Mouse (Mus musculus) adrenal gland, postnatal 14 days (tissue): Measurements from ENCODE around the gene Ric3. TPM values are rescaled to one million over a fixed set of nuclear protein-coding genes. Genes with fewer than 3 reads are reported as not detected.

Source experiments
- DNase-seq: peaks from one replicate; pipeline ENCODE4 v3.0.0; 2021; ENCODE audit warnings: mixed read lengths
- total RNA-seq: library from RNA; stranded (reverse); gene quantifications from 2 replicates; pipeline ENCODE4 v1.2.3, GENCODE M21; 2021

The Ric3 gene
- total RNA-seq, 1 experiment from 2014 or later: 20.2 TPM

DNA sequence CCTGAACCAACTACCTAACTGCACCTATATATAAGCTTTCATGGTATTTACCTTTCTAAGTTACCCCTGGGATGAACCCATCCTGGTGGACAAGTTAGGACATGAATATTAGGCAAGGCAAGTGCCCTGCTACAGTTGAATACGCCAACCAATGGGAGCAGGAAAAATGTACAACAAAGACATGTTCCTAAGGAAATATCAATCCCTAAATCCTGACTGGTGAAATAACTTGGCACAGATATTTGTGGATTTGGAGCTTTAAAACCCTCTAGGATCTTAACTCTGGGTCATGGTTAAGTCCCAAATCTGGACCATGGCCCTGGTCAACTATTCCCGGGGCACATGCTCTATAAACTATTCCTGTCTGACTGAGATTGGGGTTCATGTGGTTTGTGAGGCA lies 37.3 kb downstream of the Ric3 start:
- DNase-seq: no peak

DNA sequence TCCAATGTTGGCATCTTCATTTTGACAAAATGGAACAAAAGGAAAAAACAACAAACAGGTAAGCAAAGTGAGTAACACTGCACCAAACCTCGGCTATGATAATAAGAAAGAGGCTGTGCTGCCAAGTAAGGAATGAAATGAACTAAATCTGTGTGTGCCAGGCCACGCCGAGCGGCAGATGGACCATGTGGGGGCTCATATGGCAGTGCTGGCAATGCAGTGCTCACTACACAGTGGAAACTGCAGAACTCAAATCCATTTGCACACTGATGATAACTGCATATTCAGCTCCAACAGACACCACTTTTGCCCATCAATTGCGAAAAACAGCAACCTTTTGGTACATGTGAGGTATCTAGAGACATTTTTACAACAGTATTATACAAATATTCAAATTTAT lies 43.7 kb downstream of the Ric3 start:
- no peak for DNase-seq

DNA sequence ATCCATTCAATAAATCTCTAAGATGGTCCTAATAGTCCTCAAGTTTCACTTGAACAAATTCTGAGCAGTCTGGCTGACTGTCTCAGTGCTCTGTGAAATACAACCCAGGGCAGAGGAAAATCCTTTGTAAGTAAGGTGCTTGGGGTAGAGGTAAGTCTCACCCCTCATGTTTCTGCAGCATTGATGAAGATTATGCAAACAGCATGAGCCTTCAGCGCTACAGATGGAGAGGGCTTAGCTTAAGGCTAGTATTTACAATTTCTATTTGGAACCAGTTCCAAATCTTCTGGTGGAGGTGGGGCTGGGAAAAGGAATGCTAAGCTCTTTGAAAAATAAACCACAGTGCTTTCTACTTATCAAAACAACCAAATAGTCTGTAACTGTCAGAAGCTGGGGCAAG lies 44.1 kb downstream of the Ric3 start:
- DNase-seq: no peak

DNA sequence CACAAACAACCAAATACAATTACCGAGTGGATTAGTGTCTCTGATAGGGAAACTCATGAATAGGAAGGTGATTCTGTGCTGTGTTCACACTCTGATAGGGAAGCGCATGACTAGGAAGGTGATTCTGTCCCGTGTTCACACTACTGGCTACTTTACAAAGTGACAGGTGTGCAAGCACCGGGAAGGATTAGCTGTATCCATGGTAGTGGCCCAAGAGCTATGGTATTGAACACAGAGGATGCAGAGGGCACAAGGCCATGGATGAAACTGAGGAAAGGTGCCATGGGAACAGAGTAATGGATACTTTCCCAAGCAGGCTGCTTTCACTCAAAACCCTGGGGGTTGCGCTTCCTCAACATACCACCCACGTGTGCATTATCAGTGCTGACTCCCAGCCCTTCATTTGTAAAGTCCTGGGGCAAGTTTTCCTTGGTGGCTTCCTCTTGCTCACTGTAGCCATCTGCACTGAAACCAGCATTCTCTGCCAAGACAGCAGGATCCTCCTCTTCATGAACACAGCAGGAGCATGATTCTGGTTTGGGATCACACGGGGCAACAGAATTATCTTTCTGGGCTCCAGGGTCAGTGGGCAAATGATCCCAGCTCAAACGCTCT lies 44.9 kb downstream of the Ric3 start:
- no peak for DNase-seq

DNA sequence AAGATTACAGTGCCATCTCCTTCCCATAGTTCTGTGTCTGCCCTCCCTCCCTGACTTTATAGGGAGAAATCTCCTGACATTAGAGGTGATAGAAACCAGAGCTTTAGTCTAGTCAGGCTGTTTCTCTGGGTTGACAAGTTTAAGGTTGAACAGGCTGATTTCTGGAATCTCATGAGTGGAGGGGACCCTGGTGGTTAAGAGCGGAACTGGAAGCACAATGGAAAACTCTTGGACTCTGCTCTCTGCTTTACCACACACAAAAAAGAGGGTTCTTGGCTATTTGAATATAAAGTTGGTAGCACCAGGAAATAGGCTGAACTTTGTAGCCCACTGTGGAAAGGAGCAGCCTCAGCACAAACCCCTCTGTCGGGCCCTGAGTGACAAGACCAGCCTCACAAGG lies 51.1 kb downstream of the Ric3 start:
- DNase-seq: no peak

DNA sequence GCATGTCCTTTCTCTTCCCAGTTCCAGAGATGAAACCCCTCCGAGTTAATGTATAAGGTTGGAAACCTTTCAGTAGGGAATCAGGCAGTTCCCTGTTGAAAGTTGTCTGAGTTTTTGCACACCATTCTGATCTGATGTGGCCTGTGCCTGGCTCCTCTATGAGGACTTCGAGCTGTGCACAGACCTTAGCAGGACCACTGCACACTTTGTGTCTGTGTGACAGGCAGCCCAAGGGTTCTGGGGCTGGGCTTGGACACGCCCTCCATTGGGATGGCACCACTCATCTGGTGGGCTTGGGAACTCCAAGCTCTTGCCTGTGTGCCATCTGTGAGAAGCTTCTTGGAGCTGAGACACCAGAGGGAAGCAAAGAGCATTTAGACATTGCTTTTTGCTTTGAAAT lies 51.8 kb downstream of the Ric3 start:
- no peak for DNase-seq

DNA sequence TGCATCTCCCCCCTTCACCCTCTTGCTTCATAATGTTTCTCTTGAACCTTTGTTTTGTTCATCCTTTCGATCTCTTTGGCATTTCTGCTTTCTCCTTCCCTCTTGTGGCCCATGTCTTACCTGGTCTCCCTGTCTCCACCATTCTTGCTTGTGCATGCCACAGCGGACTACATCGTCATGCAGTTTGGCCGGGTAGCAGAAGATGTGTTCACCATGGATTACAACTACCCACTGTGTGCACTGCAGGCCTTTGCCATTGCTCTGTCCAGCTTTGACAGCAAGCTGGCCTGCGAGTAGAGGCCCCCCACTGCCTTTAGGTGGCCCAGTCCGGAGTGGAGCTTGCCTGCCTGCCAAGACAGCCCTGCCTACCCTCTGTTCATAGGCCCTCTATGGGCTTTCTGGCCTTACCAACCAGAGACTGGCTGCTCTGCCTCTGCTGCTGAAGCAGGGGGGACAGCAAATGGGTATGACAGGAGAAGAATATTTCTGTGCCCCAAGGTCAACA lies 53.1 kb downstream of the Ric3 start:
- no peak for DNase-seq

DNA sequence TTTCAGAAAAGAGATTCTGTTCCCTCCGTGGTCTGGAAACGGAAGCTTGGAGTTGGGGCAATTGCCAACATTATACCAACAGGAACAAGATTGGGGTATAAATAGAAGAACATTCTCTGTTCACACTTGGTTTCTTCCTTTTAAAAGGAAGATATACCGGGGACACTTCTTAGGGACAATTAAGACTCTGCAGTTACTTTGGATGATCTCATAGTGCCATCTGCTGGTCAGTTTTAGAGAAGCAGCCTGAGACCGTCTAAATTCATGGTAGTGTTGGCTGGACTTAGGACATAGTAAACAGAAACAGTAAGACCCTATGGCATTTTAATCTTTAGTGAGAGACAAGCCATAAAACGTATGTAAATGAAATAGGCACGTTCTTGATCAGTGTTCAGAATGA lies 54.9 kb downstream of the Ric3 start:
- DNase-seq: peak; percentile 65

DNA sequence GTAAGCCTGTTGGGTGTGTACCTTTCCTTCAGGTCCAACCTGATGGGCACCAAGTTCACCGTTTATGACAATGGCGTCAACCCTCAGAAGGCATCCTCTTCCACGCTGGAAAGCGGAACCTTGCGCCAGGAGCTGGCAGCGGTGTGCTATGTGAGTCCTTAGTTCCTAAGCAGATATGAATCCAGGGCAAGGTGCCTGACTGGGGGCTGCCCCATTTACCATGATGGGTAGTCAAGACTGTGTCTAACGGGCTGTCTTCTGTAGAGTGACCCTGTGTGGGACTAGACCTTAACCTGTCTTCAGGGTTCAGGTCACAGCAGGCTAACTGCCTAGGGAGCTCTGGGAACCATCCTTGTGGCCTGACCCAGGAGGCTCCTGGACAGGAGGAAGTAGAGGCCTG lies 55.4 kb downstream of the Ric3 start:
- DNase-seq: no peak

DNA sequence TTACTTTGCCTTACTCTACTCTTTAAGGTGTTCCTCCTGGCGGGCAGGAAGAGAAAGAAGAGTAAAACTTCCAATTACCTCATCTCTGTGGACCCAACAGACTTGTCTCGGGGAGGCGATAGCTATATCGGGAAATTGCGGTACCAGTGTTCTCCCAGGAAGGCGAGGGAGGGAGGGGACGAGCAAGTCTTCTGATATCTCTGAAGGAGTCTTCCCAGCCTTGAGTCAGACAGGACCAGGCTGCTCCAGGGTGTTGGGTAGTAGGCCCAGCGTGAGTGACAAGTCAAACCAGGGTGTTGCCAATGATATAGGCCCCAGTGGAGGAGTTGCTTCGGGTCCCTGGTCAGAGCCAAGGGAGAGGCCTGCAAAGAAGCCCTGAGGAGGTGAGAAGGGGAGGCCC lies 56.2 kb downstream of the Ric3 start:
- no peak for DNase-seq

DNA sequence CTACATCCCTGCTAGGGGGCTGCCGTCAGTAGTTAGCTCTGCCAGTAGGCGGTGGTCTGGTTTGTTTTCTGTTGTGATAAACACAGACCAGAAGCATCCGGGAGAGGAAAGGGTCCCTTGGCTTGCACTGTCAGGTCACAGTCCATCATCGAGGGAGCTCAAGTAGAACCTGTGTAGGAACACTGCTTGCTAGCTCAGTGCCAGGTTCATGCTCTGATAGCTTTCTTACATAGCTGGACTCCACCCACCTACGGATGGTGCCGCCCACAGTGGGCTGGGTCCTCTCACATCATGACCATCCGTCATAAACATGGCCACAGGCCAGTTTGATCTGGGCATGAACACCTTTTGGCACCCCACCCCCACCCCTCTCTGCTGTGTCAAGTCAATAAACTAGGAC lies 57.4 kb downstream of the Ric3 start:
- DNase-seq: no peak

DNA sequence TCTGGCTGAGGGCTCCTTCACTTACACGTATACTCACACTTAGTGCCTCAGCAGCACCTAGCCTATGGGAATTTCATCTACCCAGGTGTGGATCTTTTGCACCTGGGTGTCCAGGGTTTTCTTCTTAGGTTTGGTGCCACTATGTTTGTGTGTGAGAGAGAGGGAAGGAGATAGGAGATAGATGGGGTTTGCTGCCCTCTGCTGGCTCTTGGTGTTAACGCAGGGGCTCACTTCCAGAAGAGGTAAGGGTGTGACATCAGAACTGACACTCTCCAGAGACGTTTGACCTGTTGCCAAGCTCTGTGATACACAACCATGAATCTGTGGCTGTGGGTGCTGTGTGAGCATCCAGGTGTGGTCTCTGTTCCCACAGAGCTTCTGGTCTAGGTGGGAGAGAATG lies 61.7 kb downstream of the Ric3 start:
- peak; percentile 78 for DNase-seq

DNA sequence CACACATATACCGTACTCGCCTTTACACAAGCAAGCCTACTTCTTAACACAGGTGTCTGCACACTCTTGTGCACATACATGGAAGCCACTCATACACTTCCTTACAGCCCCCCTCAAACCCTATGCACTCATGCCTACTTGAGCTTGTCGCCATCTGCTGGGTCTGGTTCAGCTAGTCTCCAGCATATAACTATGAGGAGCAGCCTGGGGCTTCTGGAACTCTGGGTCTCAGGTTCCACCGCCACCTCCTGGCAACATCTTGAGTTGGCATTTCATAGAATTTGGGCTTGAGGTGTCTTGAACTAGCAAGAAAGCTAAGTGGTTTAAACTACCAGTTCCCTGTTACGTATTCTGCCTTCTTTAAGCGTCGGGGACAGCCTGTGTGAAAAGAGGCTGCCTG lies 63.9 kb downstream of the Ric3 start:
- DNase-seq: no peak

DNA sequence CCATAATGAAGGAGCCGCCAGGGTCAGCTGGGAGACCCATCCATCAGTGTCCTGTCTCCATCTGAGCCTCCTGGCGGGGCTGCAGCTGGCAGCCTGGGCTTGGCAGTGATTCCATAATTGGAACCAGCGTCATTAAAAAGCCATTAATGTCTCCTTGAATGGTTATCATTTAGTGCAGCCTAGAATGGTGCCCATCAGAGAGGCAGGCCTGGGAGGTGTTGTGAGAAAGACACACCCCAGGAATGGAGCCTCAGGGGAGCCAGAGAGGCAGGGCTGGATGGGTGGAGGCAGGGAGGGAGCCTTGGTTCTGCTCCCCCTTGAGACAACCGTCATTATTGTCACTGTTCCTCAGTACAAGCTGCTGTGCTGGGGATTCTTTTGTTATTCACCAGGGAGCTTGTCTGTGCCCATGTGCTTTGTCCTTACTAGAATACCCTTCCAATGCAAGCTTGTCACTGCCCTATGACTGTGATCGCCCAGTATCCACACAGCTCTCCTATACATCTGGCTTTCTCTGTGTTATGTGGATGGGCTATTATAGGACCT lies 66.7 kb downstream of the Ric3 start:
- peak; percentile 34 for DNase-seq

DNA sequence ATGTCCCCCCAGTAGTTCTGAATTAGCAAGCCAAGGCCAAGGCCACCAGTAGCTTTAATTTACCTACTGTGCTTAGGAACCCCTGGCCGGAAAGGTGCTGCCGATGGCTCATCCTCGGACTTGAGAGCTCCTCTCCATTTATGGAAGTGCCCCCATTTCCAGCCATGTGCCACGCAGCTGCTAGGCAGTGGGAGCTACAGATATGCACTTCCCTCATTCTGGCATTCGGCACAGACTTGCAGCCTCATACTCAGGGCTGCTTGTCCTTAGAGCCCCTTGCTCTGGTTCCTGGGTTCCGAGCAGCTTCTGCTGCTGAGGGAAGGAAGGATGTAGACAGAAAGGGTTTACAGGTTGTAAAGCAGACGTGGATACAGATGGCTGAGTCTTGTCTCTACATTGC lies 68.3 kb downstream of the Ric3 start:
- DNase-seq: no peak

DNA sequence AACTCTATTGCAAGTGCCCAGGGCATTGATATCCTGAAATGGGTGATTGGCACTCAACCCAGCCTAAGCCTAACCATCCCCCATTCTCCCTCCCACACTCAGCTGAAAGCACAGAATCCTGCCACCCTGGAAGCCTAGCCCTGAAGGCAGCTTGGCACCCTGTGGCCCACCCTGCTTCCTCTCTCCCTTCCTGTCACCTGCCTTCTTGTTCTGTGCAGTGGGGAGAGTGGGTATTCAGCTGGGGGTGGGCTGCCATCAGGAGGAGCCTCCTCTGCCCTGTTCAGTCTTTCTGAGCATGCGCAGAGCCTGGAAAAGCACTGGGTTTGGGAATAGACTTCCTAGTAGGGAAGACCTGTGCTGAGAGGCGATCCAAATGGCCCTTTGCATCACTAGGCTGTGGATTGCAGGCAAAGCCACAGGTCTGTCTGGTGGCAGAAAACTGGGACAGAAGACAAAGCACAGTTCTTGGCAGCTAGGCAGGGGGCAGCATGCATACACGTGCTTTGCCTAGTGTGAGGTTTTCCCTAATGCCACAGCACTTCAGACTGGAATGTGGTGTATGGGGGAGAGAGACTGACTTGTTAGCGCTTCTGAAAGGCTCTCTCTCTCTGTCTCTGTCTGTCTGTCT lies 70.0 kb downstream of the Ric3 start:
- no peak for DNase-seq

DNA sequence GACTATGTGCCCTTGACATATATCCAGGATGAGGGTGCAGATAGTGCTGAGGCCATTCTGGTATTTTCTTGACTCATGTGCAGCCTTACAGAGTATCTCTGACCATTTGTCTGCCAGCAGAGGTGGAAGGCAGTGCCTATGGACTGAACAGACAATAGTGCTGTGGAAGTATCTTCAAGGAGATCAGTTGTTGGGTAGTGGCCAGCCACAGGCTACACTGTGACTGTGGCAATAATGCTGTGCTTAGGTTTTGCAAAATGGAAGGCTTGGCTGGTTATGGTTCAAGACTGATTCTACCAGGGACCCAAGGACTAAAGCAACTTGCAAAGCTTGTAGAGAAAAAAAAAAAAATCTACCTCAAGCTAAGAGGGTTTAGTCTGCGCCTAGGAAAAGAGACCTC lies 70.6 kb downstream of the Ric3 start:
- no peak for DNase-seq

DNA sequence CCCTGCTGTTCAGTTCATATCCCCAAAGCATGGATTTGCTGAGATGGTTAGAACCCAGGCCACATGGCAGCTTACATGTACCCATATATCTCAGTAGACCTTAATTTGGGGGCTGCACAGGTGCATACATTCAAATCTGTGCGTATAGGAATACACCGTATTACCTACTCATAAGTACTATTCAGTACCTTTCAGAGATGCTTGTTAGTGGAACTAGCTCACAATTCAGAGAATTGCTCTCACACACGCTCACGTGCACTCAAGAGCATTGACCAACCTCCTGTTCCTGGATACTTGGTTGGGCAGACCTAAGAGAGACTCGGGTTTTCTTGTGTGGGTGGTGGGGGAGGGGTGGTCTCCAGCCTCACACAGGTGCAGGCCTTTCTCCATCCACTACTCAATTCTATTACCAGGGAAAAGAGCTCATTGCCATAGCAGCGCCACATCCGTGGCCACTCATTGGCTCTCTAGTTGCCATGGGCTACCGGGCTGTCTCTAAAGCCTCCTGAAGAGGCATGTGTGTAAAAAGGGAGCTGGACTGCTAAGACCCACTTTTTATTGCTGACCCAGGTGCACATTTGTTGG lies 71.4 kb downstream of the Ric3 start:
- no peak for DNase-seq

DNA sequence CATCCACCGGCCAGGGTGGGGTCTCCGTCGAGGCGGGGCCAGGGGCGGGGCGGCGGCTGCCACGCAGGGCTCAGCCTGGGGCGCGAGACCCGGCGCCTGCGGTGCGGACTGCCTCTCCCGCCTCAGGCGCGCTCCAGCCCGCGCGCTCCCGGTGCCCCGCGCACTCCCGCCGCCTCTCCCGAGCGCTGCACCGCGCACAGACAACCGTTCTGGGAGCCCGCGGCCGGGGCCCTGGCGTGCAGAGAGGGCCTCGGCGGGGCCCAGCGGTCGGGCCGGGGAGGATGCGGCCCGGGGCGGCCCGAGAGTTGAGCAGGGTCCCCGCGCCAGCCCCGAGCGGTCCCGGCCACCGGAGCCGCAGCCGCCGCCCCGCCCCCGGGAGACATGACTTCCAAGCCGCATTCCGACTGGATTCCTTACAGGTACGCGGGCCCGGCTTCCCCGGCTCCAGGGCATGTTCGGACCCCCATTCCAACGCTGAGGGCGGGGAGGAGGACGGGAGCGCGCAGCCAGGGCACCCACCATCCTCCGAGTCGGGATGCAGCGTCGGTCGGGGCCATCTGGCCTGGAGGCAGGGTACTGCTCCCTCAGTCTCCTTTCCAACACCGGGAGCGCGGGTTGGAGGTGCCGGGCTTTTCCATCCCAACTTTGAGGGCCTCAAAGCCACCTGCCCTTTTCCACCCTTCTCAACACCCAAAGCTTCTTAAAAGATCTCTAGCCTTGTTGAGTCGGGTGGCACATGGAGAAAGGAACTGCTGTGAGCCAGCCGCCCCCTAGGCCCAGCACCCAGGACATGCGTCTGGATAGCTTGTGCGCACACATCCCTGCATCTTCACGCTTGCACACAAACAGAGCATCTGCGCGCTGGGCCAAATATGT lies 72.2 kb downstream of the Ric3 start:
- DNase-seq: peak; percentile 66

DNA sequence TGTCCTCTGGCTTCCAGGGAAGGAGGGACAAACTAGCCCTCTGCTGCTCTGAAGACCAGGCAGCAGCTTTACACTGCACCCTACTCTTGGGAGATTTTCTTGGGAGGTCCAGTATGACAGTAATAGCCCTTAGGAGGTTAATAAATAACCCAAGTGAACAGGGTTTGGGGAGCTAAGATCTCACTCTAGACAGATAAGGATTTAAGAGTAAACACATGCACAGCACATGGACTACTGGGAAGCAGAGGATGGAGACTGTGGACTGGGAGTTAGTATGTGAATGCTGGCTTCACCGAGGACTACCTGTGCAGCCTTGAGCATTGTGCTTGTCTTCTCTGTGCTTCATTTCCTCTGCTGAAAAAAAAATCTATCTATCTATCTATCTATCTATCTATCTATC lies 73.9 kb downstream of the Ric3 start:
- DNase-seq: no peak

DNA sequence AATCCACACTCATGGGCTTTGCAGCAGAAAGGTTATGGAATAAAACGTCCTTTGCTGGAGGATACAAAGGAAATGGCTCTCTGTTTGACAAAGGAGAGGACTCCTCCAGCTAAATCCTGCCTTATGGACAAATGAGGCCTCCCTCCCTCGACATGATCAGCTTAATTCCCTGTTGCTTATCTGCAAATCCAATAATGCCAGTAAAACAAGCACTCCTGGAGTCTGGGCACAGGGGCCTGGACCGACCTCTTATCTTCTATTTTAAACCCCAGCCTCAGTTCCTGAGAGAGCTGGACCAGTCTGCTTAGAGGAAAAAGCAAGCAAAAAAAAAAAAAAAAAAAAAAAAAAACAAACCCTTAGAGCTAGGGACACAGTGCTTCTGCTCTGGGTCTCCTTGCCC lies 79.5 kb downstream of the Ric3 start:
- DNase-seq: no peak

DNA sequence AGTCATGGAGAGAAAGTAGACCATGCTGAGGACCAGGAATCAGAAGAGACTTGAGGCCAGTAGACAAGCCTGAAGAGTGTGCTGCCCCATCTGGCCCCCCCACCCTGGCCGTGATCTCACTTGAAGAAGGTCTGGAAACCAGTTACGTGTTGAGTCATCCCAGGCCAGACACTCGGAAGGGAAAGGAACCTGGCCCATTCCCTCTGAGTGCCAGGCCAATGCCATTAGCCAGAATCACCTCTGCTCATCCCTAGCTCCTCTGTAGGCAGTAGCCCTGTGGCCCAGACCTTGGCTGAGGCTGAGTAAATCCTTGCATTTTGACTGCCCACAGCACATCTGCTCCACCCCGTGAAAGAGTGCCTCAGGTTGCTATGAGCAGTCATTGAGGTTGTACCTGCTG lies 81.2 kb downstream of the Ric3 start:
- DNase-seq: no peak
